Mouse (Mus musculus) kidney, adult 2 months (tissue): ENCODE measurements around the gene Gm49359. TPM values are rescaled to one million over a fixed set of nuclear protein-coding genes. Genes with fewer than 3 reads are reported as not detected.
"Not testable (repeated sequence)": the region's sequence is repeated elsewhere in the genome, so short reads cannot be mapped to it uniquely, and the experiment has no call there.

Source experiments
- DNase-seq: peaks from one replicate; pipeline ENCODE4 v3.0.0; 2021
- H3K27ac ChIP-seq: fragments of 200-500 bp; 2 replicates; pipeline ENCODE4 v1.5.1; 2012; ENCODE audit warnings: low read depth, low read length, control low read depth, inconsistent platforms; ENCODE audit not compliant: insufficient read depth
- H3K27me3 ChIP-seq: fragments of 200-500 bp; replicated peaks from 2 replicates; pipeline ENCODE4 v1.6.1; 2012; ENCODE audit warnings: mild to moderate bottlenecking, moderate library complexity, low read length, inconsistent platforms; ENCODE audit not compliant: control insufficient read depth, insufficient read depth
- H3K36me3 ChIP-seq: fragments of 200-500 bp; 2 replicates; pipeline ENCODE4 v1.6.1; 2012; ENCODE audit warnings: mild to moderate bottlenecking, moderate library complexity, low read length, inconsistent platforms; ENCODE audit not compliant: control insufficient read depth, insufficient read depth
- H3K4me1 ChIP-seq: fragments of 200-500 bp; 2 replicates; pipeline ENCODE4 v1.6.1; 2011; ENCODE audit warnings: low read length; ENCODE audit not compliant: control insufficient read depth, insufficient read depth
- H3K4me3 ChIP-seq: fragments of 200-500 bp; 2 replicates; pipeline ENCODE4 v1.5.1; 2011; ENCODE audit warnings: mild to moderate bottlenecking, low read depth, low read length, control low read depth; ENCODE audit not compliant: insufficient read depth
- CTCF ChIP-seq: fragments of 200-500 bp; conservative IDR thresholded peaks from 2 replicates; pipeline ENCODE4 v1.5.1; 2011; ENCODE audit warnings: low read depth, mild to moderate bottlenecking, control low read depth, low read length, moderate library complexity, mixed read lengths; ENCODE audit not compliant: insufficient read depth, insufficient read length
- WGBS: fragments of 180-500 bp; shearing (Covaris S2); methylation state at CpG from one replicate; pipeline ENCODE4 v1.1.7; 2018; 5-methylcytosine and 5-hydroxymethylcytosine counted together
- polyA plus RNA-seq: library from polyadenylated mRNA; depleted of rRNA; stranded (reverse); fragments of >200 nt; gene quantifications from 2 replicates; pipeline ENCODE4 v1.2.3, GENCODE M21; 2012; rRNA removed

Gm49359 gene
- polyA plus RNA-seq = 0.71 and 1.4 TPM in 2 replicates

- 2% methylated on average over 28 of the region's 28 CpGs for WGBS
Observed at GRCm38 (mm10) chr13:62466424-62467334, at the start of gene Gm49359. Gm49359 (minus strand) TSS chr13:62466832.

DNA sequence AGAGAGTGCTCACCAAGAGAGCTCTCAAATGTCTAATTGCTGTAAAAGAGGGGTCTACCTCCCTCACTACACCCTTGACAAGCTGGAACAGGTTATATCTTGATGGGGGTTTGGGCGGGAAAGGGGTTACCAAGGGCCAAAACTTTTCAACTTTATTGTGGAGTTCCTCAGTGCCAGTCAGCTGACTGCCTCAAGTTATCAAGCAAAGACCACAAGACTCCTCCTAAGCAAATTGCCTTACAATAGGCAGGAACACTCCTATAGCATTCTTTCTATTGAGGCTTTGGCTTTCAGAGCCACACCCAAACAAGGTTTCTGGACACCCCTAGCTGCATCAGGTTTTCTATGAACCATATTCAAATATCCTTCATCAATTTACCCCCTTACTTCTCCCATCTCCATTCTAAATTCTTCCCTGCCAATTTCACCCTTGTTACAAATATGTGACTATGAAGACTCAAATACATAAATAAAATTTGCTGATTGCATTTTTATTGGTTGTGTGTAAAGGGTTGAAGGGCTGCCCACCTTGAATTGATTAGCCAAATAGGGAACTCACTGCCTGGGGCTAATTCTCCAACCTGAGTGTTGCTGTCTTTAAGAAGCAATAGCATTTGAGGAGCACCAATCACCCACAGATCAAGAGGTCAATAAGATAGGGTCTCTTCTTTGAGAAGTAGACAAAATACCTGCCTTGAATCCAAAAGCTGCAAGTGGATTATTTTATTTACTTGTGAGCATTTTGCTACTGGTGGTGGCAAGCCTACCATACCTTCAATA lies 44.2 kb upstream of the Gm49359 start:
- not testable (repeated sequence) for H3K27me3 ChIP-seq, H3K4me1 ChIP-seq, H3K27ac ChIP-seq, DNase-seq, H3K36me3 ChIP-seq, H3K4me3 ChIP-seq
- WGBS = 91% methylated on average over 1 of the region's 1 CpGs

More at GRCm38 (mm10) chr13:62466424-62467334, at the start of gene Gm49359:
- H3K4me3 ChIP-seq = peak within 1 kb of the TSS; percentile 85
- peak; percentile 96 for DNase-seq
- not testable (repeated sequence) for H3K4me1 ChIP-seq, H3K36me3 ChIP-seq, H3K27me3 ChIP-seq
- H3K27ac ChIP-seq = peak within 1 kb of the TSS; percentile 41

DNA sequence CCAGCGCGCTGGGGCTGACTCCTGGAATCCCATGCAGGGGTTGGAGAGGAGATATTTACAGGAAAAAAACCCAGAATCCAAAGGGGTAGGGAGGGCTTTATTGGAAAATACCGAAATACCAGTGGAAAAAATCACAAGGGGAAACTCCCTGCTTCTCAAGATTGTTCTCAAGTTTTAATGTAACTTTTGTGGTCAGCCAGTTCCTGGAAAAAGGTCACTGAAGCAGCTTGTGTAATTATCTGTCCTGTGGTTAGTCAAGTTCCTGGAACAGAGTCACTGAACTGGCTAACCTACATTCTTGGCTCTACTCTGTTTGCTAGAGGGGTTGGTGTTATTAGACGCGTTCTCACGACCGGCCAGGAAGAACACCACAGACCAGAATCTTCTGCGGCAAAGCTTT lies 6.0 kb upstream of the Gm49359 start:
- not testable (repeated sequence) for H3K4me1 ChIP-seq, H3K36me3 ChIP-seq, H3K4me3 ChIP-seq, H3K27me3 ChIP-seq, H3K27ac ChIP-seq
- peak; percentile 71 for DNase-seq
- 85% methylated on average over 8 of the region's 8 CpGs for WGBS

DNA sequence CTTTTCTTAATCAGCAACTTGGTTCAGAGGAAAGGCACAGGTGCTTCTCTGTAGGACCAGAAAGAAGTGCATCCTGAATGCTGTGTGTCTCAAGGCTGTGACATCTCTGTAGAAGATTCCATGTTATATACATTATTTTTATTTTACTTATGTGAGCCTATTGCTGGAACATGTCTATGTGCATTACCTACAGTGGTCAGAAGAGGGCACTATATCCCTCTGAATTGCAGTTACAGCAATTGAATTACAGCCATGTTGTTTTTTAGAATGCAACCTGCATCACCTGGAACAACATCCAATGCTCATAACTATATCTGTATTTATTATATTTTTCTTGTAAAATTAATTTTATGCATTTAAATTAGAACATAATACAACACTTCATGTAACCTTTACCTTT lies 3.3 kb upstream of the Gm49359 start:
- not testable (repeated sequence) for H3K4me3 ChIP-seq, H3K27ac ChIP-seq, H3K27me3 ChIP-seq, H3K4me1 ChIP-seq, H3K36me3 ChIP-seq
- TF ChIP-seq CTCF = 0 out of 2 replicates have a peak, but pooled peaks have one; percentile 14
- DNase-seq = peak; percentile 42

Other genes with a start within 250 kb of the Gm49359 start
- gene Gm3604, start 83.7 kb downstream of the Gm49359 start, polyA plus RNA-seq = 0.18 and 0.33 TPM in 2 replicates
- gene Zfp935, start 91.7 kb upstream of the Gm49359 start, polyA plus RNA-seq = not detected in 2 replicates
- 1.1 and 2.1 TPM in 2 replicates for gene Zfp934, start 104.4 kb upstream of the Gm49359 start, polyA plus RNA-seq
- gene 6720489N17Rik, start 157.3 kb upstream of the Gm49359 start, polyA plus RNA-seq = 0.30 and 0.81 TPM in 2 replicates